Mouse (Mus musculus): Measurements from ENCODE around the gene Mpzl1. TPM values are rescaled to one million over a fixed set of nuclear protein-coding genes. Genes with fewer than 3 reads are reported as not detected.

Mpzl1 gene
- polyA plus RNA-seq, 1 experiment from 2014 or later = 150 TPM

DNA sequence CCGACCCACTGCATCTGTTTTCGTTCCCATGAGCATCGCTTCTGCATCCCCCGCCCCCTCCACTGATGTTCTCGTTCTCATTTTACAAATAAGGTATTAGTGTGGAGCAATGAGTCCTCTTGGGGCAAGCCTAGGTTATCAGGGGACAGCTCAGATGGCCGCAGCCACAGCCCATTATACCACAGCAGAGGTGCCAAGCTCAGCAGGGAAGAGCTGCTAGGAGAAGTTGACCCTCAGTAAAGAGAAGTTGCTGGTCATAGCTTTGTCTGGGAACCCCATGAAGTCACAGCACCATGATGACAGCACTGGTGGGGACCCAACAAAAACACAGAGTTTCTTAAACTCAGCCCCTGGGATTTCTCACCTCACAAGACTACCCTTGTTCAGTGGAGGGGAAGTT is 27.4 kb upstream of the Mpzl1 start:
- no peaks in the 10 kb centered on the region for H3K27me3 ChIP-seq (ENCODE audit: control insufficient read depth, insufficient read depth, low read depth, low read length)
- H3K27ac ChIP-seq (ENCODE audit: low read length) = no peak overlapping the region
- peaks cover 2% of the 10 kb centered on the region; the same call in 1 of the 2 replicates for H3K4me1 ChIP-seq (ENCODE audit: control insufficient read depth, insufficient read depth, low read length)
- no peaks in the 10 kb centered on the region for H3K36me3 ChIP-seq (ENCODE audit: control insufficient read depth, insufficient read depth, low read length)
- no peak overlapping the region for H3K4me3 ChIP-seq (ENCODE audit: low read depth, low read length)
- no peak for ATAC-seq
- WGBS = 90% methylated on average over 6 of the region's 6 CpGs
- H3K9ac ChIP-seq (ENCODE audit: low read depth, low read length) = no peak overlapping the region
- H3K9me3 ChIP-seq (replicated peaks; ENCODE audit: control insufficient read depth, low read length, poor library complexity, severe bottlenecking) = no peaks in the 10 kb centered on the region
- no peak overlapping the region for H3K4me2 ChIP-seq (ENCODE audit: low read length)

DNA sequence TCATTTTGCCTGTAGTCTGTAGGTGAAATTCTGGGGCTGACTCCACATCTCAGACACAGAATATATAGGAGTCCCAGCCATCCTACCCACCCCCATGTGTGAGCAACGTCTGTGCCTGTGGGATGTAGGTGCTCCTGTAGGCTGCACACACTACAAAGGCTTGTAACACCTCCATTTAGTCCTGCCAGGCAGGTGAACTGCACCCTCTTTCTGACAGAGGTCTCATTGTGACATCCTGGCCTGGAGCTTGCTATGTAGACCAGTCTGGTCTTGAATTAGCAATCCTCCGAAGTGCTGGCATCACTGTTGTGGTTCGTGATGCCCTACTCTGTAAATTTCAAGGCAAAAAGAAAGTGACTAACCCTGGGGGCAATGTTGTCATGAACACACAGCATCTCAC is 26.9 kb upstream of the Mpzl1 start:
- H3K36me3 ChIP-seq (ENCODE audit: control insufficient read depth, insufficient read depth, low read length) = no peaks in the 10 kb centered on the region
- no peak overlapping the region for H3K4me2 ChIP-seq (ENCODE audit: low read length)
- H3K9ac ChIP-seq (ENCODE audit: low read depth, low read length) = no peak overlapping the region
- 59% methylated on average over 3 of the region's 3 CpGs for WGBS
- H3K4me3 ChIP-seq (ENCODE audit: low read depth, low read length) = no peak overlapping the region
- no peaks in the 10 kb centered on the region for H3K27me3 ChIP-seq (ENCODE audit: control insufficient read depth, insufficient read depth, low read depth, low read length)
- peaks cover 2% of the 10 kb centered on the region; the same call in 1 of the 2 replicates for H3K4me1 ChIP-seq (ENCODE audit: control insufficient read depth, insufficient read depth, low read length)
- no peak overlapping the region for H3K27ac ChIP-seq (ENCODE audit: low read length)
- peak; percentile 49 for ATAC-seq
- H3K9me3 ChIP-seq (replicated peaks; ENCODE audit: control insufficient read depth, low read length, poor library complexity, severe bottlenecking) = no peaks in the 10 kb centered on the region

GRCm38 (mm10) chr1:165660774-165661173 is 26.4 kb upstream of the Mpzl1 start:
- H3K9ac ChIP-seq (ENCODE audit: low read depth, low read length) = no peak overlapping the region
- H3K4me3 ChIP-seq (ENCODE audit: low read depth, low read length) = no peak overlapping the region
- peaks cover 2% of the 10 kb centered on the region; the same call in 1 of the 2 replicates for H3K4me1 ChIP-seq (ENCODE audit: control insufficient read depth, insufficient read depth, low read length)
- no peaks in the 10 kb centered on the region for H3K36me3 ChIP-seq (ENCODE audit: control insufficient read depth, insufficient read depth, low read length)
- ATAC-seq = peak; percentile 66
- no peak overlapping the region for H3K27ac ChIP-seq (ENCODE audit: low read length)
- no peak overlapping the region for H3K4me2 ChIP-seq (ENCODE audit: low read length)
- WGBS = 13% methylated on average over 4 of the region's 4 CpGs
- no peaks in the 10 kb centered on the region for H3K9me3 ChIP-seq (replicated peaks; ENCODE audit: control insufficient read depth, low read length, poor library complexity, severe bottlenecking)
- H3K27me3 ChIP-seq (ENCODE audit: control insufficient read depth, insufficient read depth, low read depth, low read length) = no peaks in the 10 kb centered on the region

GRCm38 (mm10) chr1:165658602-165659001 is 24.3 kb upstream of the Mpzl1 start:
- Histone ChIP-seq H3K4me3 (ENCODE audit: low read depth, low read length) (no peak overlapping the region), H3K4me1 (ENCODE audit: control insufficient read depth, insufficient read depth, low read length) (peaks cover 2% of the 10 kb centered on the region; the same call in 1 of the 2 replicates), H3K4me2 (ENCODE audit: low read length) (no peak overlapping the region), H3K9ac (ENCODE audit: low read depth, low read length) (no peak overlapping the region), H3K27ac (ENCODE audit: low read length) (no peak overlapping the region), H3K9me3 (replicated peaks; ENCODE audit: control insufficient read depth, low read length, poor library complexity, severe bottlenecking) (no peaks in the 10 kb centered on the region), H3K36me3 (ENCODE audit: control insufficient read depth, insufficient read depth, low read length) (no peaks in the 10 kb centered on the region), H3K27me3 (ENCODE audit: control insufficient read depth, insufficient read depth, low read depth, low read length) (no peaks in the 10 kb centered on the region)
- no peak for ATAC-seq
- 27% methylated on average over 5 of the region's 5 CpGs for WGBS

GRCm38 (mm10) chr1:165655482-165655881 is 21.1 kb upstream of the Mpzl1 start:
- Histone ChIP-seq H3K27ac (ENCODE audit: low read length) (no peak overlapping the region), H3K9me3 (replicated peaks; ENCODE audit: control insufficient read depth, low read length, poor library complexity, severe bottlenecking) (no peaks in the 10 kb centered on the region), H3K27me3 (ENCODE audit: control insufficient read depth, insufficient read depth, low read depth, low read length) (no peaks in the 10 kb centered on the region), H3K4me2 (ENCODE audit: low read length) (no peak overlapping the region), H3K9ac (ENCODE audit: low read depth, low read length) (no peak overlapping the region), H3K4me3 (ENCODE audit: low read depth, low read length) (no peak overlapping the region), H3K4me1 (ENCODE audit: control insufficient read depth, insufficient read depth, low read length) (no peaks in the 10 kb centered on the region), H3K36me3 (ENCODE audit: control insufficient read depth, insufficient read depth, low read length) (no peaks in the 10 kb centered on the region)
- 85% methylated on average over 14 of the region's 14 CpGs for WGBS
- ATAC-seq = no peak

DNA sequence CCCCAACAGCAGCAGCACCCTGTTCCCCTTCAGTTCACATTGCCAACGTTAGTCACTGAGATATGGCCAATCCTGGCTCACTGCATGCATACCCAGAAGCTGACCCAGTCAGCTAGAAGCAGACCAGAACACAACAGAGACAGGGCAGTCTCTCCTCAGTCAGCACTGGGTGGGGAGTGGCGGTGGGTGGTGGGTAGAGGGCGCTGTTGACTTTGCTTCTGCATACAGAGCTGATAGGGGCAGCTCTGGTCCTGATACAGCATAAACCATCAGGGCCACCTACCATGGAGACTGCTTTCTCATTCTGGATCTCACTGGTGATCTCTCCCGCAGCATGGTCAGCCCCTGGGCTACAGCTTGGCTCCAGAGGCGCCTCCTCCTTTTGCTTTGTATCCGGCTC is 20.7 kb upstream of the Mpzl1 start:
- H3K4me3 ChIP-seq (ENCODE audit: low read depth, low read length) = no peak overlapping the region
- 72% methylated on average over 6 of the region's 6 CpGs for WGBS
- H3K9me3 ChIP-seq (replicated peaks; ENCODE audit: control insufficient read depth, low read length, poor library complexity, severe bottlenecking) = no peaks in the 10 kb centered on the region
- H3K4me2 ChIP-seq (ENCODE audit: low read length) = no peak overlapping the region
- no peaks in the 10 kb centered on the region for H3K27me3 ChIP-seq (ENCODE audit: control insufficient read depth, insufficient read depth, low read depth, low read length)
- no peaks in the 10 kb centered on the region for H3K4me1 ChIP-seq (ENCODE audit: control insufficient read depth, insufficient read depth, low read length)
- no peaks in the 10 kb centered on the region for H3K36me3 ChIP-seq (ENCODE audit: control insufficient read depth, insufficient read depth, low read length)
- no peak for ATAC-seq
- H3K9ac ChIP-seq (ENCODE audit: low read depth, low read length) = no peak overlapping the region
- no peak overlapping the region for H3K27ac ChIP-seq (ENCODE audit: low read length)

DNA sequence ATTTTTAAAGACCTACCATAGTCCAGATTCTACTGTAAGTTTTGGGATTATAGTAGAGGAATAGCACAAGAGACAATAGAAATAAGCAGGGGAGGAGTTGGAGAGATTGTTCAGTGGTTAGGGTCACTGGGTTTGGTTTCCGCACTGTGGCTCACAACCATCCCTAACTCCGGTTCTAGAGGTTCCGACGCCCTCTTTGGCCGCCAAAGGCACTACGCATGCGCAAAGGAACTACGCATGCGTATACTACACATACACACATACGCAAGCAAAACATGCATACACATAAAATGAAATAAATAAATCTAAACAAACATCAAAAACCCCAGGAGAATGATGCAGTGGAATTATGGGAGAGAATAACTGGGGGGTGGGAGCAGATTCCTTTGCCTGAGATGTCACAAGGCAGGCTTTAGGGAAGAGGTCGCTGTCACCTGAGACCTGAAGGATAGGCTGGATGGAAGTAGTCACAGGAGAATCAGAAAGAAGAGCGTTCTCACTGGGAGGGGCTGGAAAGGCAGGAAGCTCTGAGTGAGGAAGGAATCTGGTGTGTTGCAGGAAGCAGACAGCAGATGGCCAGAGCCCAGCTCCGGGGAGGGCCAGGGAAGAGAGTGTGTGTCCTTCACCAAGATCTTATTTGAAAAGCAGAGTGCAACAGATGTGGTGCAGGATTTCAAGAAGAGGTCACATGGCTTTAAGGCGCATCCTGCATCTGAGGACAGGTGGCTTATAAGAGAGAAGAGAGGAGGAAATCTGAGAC is 19.0 kb upstream of the Mpzl1 start:
- Histone ChIP-seq H3K4me3 (ENCODE audit: low read depth, low read length) (no peak overlapping the region), H3K4me1 (ENCODE audit: control insufficient read depth, insufficient read depth, low read length) (no peaks in the 10 kb centered on the region), H3K27me3 (ENCODE audit: control insufficient read depth, insufficient read depth, low read depth, low read length) (no peaks in the 10 kb centered on the region), H3K9ac (ENCODE audit: low read depth, low read length) (no peak overlapping the region), H3K4me2 (ENCODE audit: low read length) (no peak overlapping the region), H3K9me3 (replicated peaks; ENCODE audit: control insufficient read depth, low read length, poor library complexity, severe bottlenecking) (no peaks in the 10 kb centered on the region), H3K27ac (ENCODE audit: low read length) (no peak overlapping the region), H3K36me3 (ENCODE audit: control insufficient read depth, insufficient read depth, low read length) (no peaks in the 10 kb centered on the region)
- 90% methylated on average over 14 of the region's 14 CpGs for WGBS
- no peak for ATAC-seq

DNA sequence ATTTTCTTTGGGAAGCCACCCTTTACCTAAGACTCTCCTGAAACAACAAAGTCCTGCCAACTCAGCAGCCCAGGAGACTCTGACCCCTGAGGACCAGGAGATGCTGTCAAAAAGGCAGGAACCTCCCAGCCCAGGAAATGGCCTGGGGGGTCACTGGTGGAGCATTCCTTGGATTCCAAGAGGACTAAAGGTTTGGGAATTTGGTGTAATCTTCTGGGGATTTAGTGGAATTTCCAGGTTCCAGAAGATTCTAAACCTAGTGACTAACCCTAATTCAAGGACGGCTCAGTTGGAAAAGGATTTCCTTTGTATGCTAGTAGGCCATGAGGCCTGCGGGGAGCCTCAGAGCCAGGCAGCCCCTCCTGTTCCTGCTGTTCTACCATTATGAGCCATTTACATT is 18.2 kb upstream of the Mpzl1 start:
- H3K27ac ChIP-seq (ENCODE audit: low read length) = no peak overlapping the region
- no peaks in the 10 kb centered on the region for H3K4me1 ChIP-seq (ENCODE audit: control insufficient read depth, insufficient read depth, low read length)

GRCm38 (mm10) chr1:165651158-165651557 is 16.8 kb upstream of the Mpzl1 start:
- no peaks in the 10 kb centered on the region for H3K4me1 ChIP-seq (ENCODE audit: control insufficient read depth, insufficient read depth, low read length)
- no peak overlapping the region for H3K27ac ChIP-seq (ENCODE audit: low read length)
- no peak overlapping the region for H3K4me3 ChIP-seq (ENCODE audit: low read depth, low read length)
- 71% methylated on average over 5 of the region's 5 CpGs for WGBS
- no peaks in the 10 kb centered on the region for H3K9me3 ChIP-seq (replicated peaks; ENCODE audit: control insufficient read depth, low read length, poor library complexity, severe bottlenecking)
- no peak overlapping the region for H3K9ac ChIP-seq (ENCODE audit: low read depth, low read length)
- no peak overlapping the region for H3K4me2 ChIP-seq (ENCODE audit: low read length)
- no peaks in the 10 kb centered on the region for H3K27me3 ChIP-seq (ENCODE audit: control insufficient read depth, insufficient read depth, low read depth, low read length)
- H3K36me3 ChIP-seq (ENCODE audit: control insufficient read depth, insufficient read depth, low read length) = no peaks in the 10 kb centered on the region
- no peak for ATAC-seq

More for the DNA sequence above, 18.2 kb upstream of the Mpzl1 start:
- H3K9ac ChIP-seq (ENCODE audit: low read depth, low read length) = no peak overlapping the region
- H3K36me3 ChIP-seq (ENCODE audit: control insufficient read depth, insufficient read depth, low read length) = no peaks in the 10 kb centered on the region
- no peak for ATAC-seq
- WGBS = 79% methylated on average over 2 of the region's 2 CpGs
- no peaks in the 10 kb centered on the region for H3K9me3 ChIP-seq (replicated peaks; ENCODE audit: control insufficient read depth, low read length, poor library complexity, severe bottlenecking)
- no peak overlapping the region for H3K4me3 ChIP-seq (ENCODE audit: low read depth, low read length)
- H3K27me3 ChIP-seq (ENCODE audit: control insufficient read depth, insufficient read depth, low read depth, low read length) = no peaks in the 10 kb centered on the region
- no peak overlapping the region for H3K4me2 ChIP-seq (ENCODE audit: low read length)

Measured in midbrain, embryonic 16.5 days (tissue).